Mouse (Mus musculus) midbrain, embryonic 12.5 days (tissue): ENCODE data around the gene Nipbl. TPM values are rescaled to one million over a fixed set of nuclear protein-coding genes. Genes with fewer than 3 reads are reported as not detected.
"Not testable (repeated sequence)": the region's sequence is repeated elsewhere in the genome, so short reads cannot be mapped to it uniquely, and the experiment has no call there.

Experiments
- ATAC-seq: fragments of 200-750 bp; cut with Nextera tagmentation; 2 replicates; pipeline ENCODE4 v1.8.0; 2017; ENCODE audit warnings: low read depth, moderate TSS enrichment, moderate library complexity; ENCODE audit not compliant: low FRiP score
- H3K27ac ChIP-seq: fragments of 300-500 bp; sonication (generic); replicated peaks from 2 replicates; pipeline ENCODE4 v1.5.1; 2016; ENCODE audit warnings: mild to moderate bottlenecking
- H3K27me3 ChIP-seq: fragments of 300-500 bp; sonication (generic); 2 replicates; pipeline ENCODE4 v1.6.1; 2016; ENCODE audit warnings: mild to moderate bottlenecking
- H3K36me3 ChIP-seq: fragments of 300-500 bp; sonication (generic); 2 replicates; pipeline ENCODE4 v1.6.1; 2016
- H3K4me1 ChIP-seq: fragments of 300-500 bp; sonication (generic); 2 replicates; pipeline ENCODE4 v1.6.1; 2016
- H3K4me2 ChIP-seq: fragments of 300-500 bp; sonication (generic); replicated peaks from 2 replicates; pipeline ENCODE4 v1.6.1; 2016; ENCODE audit warnings: mild to moderate bottlenecking, moderate library complexity
- H3K4me3 ChIP-seq: fragments of 300-500 bp; sonication (generic); 2 replicates; pipeline ENCODE4 v1.5.1; 2016; ENCODE audit warnings: mild to moderate bottlenecking
- H3K9ac ChIP-seq: fragments of 300-500 bp; sonication (generic); replicated peaks from 2 replicates; pipeline ENCODE4 v1.6.1; 2016; ENCODE audit warnings: mild to moderate bottlenecking, moderate library complexity
- H3K9me3 ChIP-seq: fragments of 300-500 bp; sonication (generic); 2 replicates; pipeline ENCODE4 v1.6.1; 2016; ENCODE audit warnings: mild to moderate bottlenecking
- WGBS: fragments of 180-500 bp; shearing (Covaris S2); methylation state at CpG from one replicate; pipeline ENCODE4 v1.1.7; 2016; 5-methylcytosine and 5-hydroxymethylcytosine counted together
- polyA plus RNA-seq: library from polyadenylated mRNA; unstranded; fragments of >200 nt; fragmentation: Nextera tagmentation; extraction: Ambion mirVana; gene quantifications from 2 replicates; pipeline ENCODE4 v1.2.1, GENCODE M21; 2016

Gene Nipbl
- 23.8 and 24.7 TPM in 2 replicates for polyA plus RNA-seq

GRCm38 (mm10) chr15:8443926-8444889 is at the start of gene Nipbl:
Nipbl (minus strand) TSS chr15:8444463.
- Histone ChIP-seq H3K4me3 (peak within 1 kb of the TSS; percentile 79), H3K27ac (peak within 1 kb of the TSS; percentile 98), H3K4me1 (peaks cover 31% of the 10 kb centered on the region), H3K9ac (peak within 1 kb of the TSS; percentile 97), H3K36me3 (no peaks in the 10 kb centered on the region), H3K4me2 (peak within 1 kb of the TSS; percentile 78), H3K9me3 (no peaks in the 10 kb centered on the region), H3K27me3 (no peaks in the 10 kb centered on the region)
- ATAC-seq, result peak; percentile 85
- WGBS, result under 1% methylated on average over 55 of the region's 102 CpGs

GRCm38 (mm10) chr15:8485261-8485660 is 41.0 kb upstream of the Nipbl start:
- Histone ChIP-seq H3K4me2 (no peak overlapping the region), H3K27me3 (no peaks in the 10 kb centered on the region), H3K4me1 (no peaks in the 10 kb centered on the region), H3K36me3 (no peaks in the 10 kb centered on the region), H3K9me3 (no peaks in the 10 kb centered on the region), H3K9ac (no peak overlapping the region), H3K4me3 (no peak overlapping the region), H3K27ac (no peak overlapping the region)
- ATAC-seq, result no peak
- WGBS, result 81% methylated on average over 6 of the region's 6 CpGs

- ATAC-seq, result no peak
- H3K9me3 ChIP-seq, result no peaks in the 10 kb centered on the region
- no peak overlapping the region for H3K27ac ChIP-seq
- 57% methylated on average over 4 of the region's 4 CpGs for WGBS
- H3K4me3 ChIP-seq, result no peak overlapping the region
- no peaks in the 10 kb centered on the region for H3K36me3 ChIP-seq
- no peaks in the 10 kb centered on the region for H3K4me1 ChIP-seq
- H3K27me3 ChIP-seq, result no peaks in the 10 kb centered on the region
- H3K9ac ChIP-seq, result no peak overlapping the region
- no peak overlapping the region for H3K4me2 ChIP-seq
Measured at GRCm38 (mm10) chr15:8469006-8469575, 24.8 kb upstream of the Nipbl start.

GRCm38 (mm10) chr15:8463521-8463920 is 19.3 kb upstream of the Nipbl start:
- 83% methylated on average over 1 of the region's 1 CpGs for WGBS
- H3K9ac ChIP-seq, result no peak overlapping the region
- no peak overlapping the region for H3K4me3 ChIP-seq
- no peaks in the 10 kb centered on the region for H3K9me3 ChIP-seq
- no peak for ATAC-seq
- no peak overlapping the region for H3K4me2 ChIP-seq
- H3K27me3 ChIP-seq, result no peaks in the 10 kb centered on the region
- H3K4me1 ChIP-seq, result no peaks in the 10 kb centered on the region
- no peak overlapping the region for H3K27ac ChIP-seq
- no peaks in the 10 kb centered on the region for H3K36me3 ChIP-seq

- Histone ChIP-seq H3K4me1 (no peaks in the 10 kb centered on the region), H3K27me3 (no peaks in the 10 kb centered on the region), H3K27ac (no peak overlapping the region), H3K4me2 (no peak overlapping the region), H3K36me3 (no peaks in the 10 kb centered on the region), H3K9ac (no peak overlapping the region), H3K9me3 (no peaks in the 10 kb centered on the region), H3K4me3 (no peak overlapping the region)
- no peak for ATAC-seq
- 91% methylated on average over 4 of the region's 4 CpGs for WGBS
Measured at GRCm38 (mm10) chr15:8462780-8463179, 18.5 kb upstream of the Nipbl start.

GRCm38 (mm10) chr15:8460871-8461270 is 16.6 kb upstream of the Nipbl start:
- Histone ChIP-seq H3K9me3 (no peaks in the 10 kb centered on the region), H3K4me3 (no peak overlapping the region), H3K9ac (no peak overlapping the region), H3K4me2 (no peak overlapping the region), H3K27me3 (no peaks in the 10 kb centered on the region), H3K4me1 (no peaks in the 10 kb centered on the region), H3K36me3 (no peaks in the 10 kb centered on the region), H3K27ac (no peak overlapping the region)
- 84% methylated on average over 2 of the region's 2 CpGs for WGBS
- no peak for ATAC-seq

GRCm38 (mm10) chr15:8459979-8460378 is 15.7 kb upstream of the Nipbl start:
- Histone ChIP-seq H3K9ac (no peak overlapping the region), H3K4me1 (no peaks in the 10 kb centered on the region), H3K27me3 (no peaks in the 10 kb centered on the region), H3K27ac (no peak overlapping the region), H3K4me3 (no peak overlapping the region), H3K36me3 (no peaks in the 10 kb centered on the region), H3K4me2 (no peak overlapping the region), H3K9me3 (no peaks in the 10 kb centered on the region)
- ATAC-seq, result no peak
- WGBS, result 92% methylated on average over 2 of the region's 2 CpGs

GRCm38 (mm10) chr15:8456223-8456622 is 12.0 kb upstream of the Nipbl start:
- H3K4me3 ChIP-seq, H3K36me3 ChIP-seq, H3K4me1 ChIP-seq, H3K9ac ChIP-seq, H3K27ac ChIP-seq, ATAC-seq, H3K9me3 ChIP-seq, H3K4me2 ChIP-seq, H3K27me3 ChIP-seq: not testable (repeated sequence)
- 88% methylated on average over 2 of the region's 2 CpGs for WGBS

GRCm38 (mm10) chr15:8455486-8455885 is 11.2 kb upstream of the Nipbl start:
- WGBS, result 84% methylated on average over 2 of the region's 2 CpGs
- no peaks in the 10 kb centered on the region for H3K4me1 ChIP-seq
- no peak overlapping the region for H3K27ac ChIP-seq
- H3K4me2 ChIP-seq, result no peak overlapping the region
- H3K9ac ChIP-seq, result no peak overlapping the region
- H3K4me3 ChIP-seq, result no peak overlapping the region
- ATAC-seq, result no peak
- H3K9me3 ChIP-seq, result no peaks in the 10 kb centered on the region
- H3K27me3 ChIP-seq, result no peaks in the 10 kb centered on the region
- no peaks in the 10 kb centered on the region for H3K36me3 ChIP-seq

- Histone ChIP-seq H3K27ac (no peak overlapping the region), H3K4me1 (peaks cover 16% of the 10 kb centered on the region), H3K36me3 (no peaks in the 10 kb centered on the region), H3K9me3 (no peaks in the 10 kb centered on the region), H3K4me2 (no peak overlapping the region), H3K9ac (no peak overlapping the region), H3K27me3 (no peaks in the 10 kb centered on the region), H3K4me3 (no peak overlapping the region)
- 0 out of 2 replicates have a peak, but pooled peaks have one; percentile 32 for ATAC-seq
- 43% methylated on average over 3 of the region's 3 CpGs for WGBS
Measured at GRCm38 (mm10) chr15:8451071-8451470, 6.8 kb upstream of the Nipbl start.

GRCm38 (mm10) chr15:8447193-8447767 is 3.0 kb upstream of the Nipbl start:
- no peak overlapping the region for H3K9ac ChIP-seq
- no peak for ATAC-seq
- WGBS, result 75% methylated on average over 8 of the region's 8 CpGs

GRCm38 (mm10) chr15:8446435-8446834 is 2.2 kb upstream of the Nipbl start:
- peaks cover 30% of the 10 kb centered on the region for H3K4me1 ChIP-seq
- H3K36me3 ChIP-seq, result no peaks in the 10 kb centered on the region
- no peaks in the 10 kb centered on the region for H3K27me3 ChIP-seq
- ATAC-seq, result no peak
- no peaks in the 10 kb centered on the region for H3K9me3 ChIP-seq
- 3% methylated on average over 6 of the region's 6 CpGs for WGBS
- H3K4me2 ChIP-seq, result peak overlapping the region; percentile 78
- peak overlapping the region; percentile 79 for H3K4me3 ChIP-seq
- H3K27ac ChIP-seq, result no peak overlapping the region
- H3K9ac ChIP-seq, result peak overlapping the region; percentile 97; the same call in 1 of the 2 replicates

More at GRCm38 (mm10) chr15:8447193-8447767, 3.0 kb upstream of the Nipbl start:
- no peaks in the 10 kb centered on the region for H3K36me3 ChIP-seq
- no peaks in the 10 kb centered on the region for H3K27me3 ChIP-seq
- H3K9me3 ChIP-seq, result no peaks in the 10 kb centered on the region
- no peak overlapping the region for H3K27ac ChIP-seq
- no peak overlapping the region for H3K4me3 ChIP-seq
- H3K4me1 ChIP-seq, result peaks cover 26% of the 10 kb centered on the region
- H3K4me2 ChIP-seq, result peak overlapping the region; percentile 78
